Mouse (Mus musculus) heart, embryonic 13.5 days (tissue): ENCODE data around the gene Mrps35. TPM values are rescaled to one million over a fixed set of nuclear protein-coding genes. Genes with fewer than 3 reads are reported as not detected.

Experiments
- ATAC-seq: fragments of 200-750 bp; cut with Nextera tagmentation; 2 replicates; pipeline ENCODE4 v1.8.0; 2017; ENCODE audit warnings: moderate TSS enrichment; ENCODE audit not compliant: insufficient number of reproducible peaks, low FRiP score, low TSS enrichment; ENCODE audit errors: extremely low read depth
- H3K27ac ChIP-seq: fragments of 300-500 bp; sonication (generic); replicated peaks from 2 replicates; pipeline ENCODE4 v1.5.1; 2015; ENCODE audit warnings: moderate library complexity, mild to moderate bottlenecking, inconsistent platforms
- H3K27me3 ChIP-seq: fragments of 300-500 bp; sonication (generic); replicated peaks from 2 replicates; pipeline ENCODE4 v1.6.1; 2015; ENCODE audit warnings: mild to moderate bottlenecking, inconsistent platforms
- H3K36me3 ChIP-seq: fragments of 300-500 bp; sonication (generic); 2 replicates; pipeline ENCODE4 v1.6.1; 2015; ENCODE audit warnings: mild to moderate bottlenecking, inconsistent platforms
- H3K4me1 ChIP-seq: fragments of 300-500 bp; sonication (generic); 2 replicates; pipeline ENCODE4 v1.6.1; 2015; ENCODE audit warnings: inconsistent platforms
- H3K4me2 ChIP-seq: fragments of 300-500 bp; sonication (generic); 2 replicates; pipeline ENCODE4 v1.6.1; 2015; ENCODE audit warnings: inconsistent platforms, mild to moderate bottlenecking, moderate library complexity
- H3K4me3 ChIP-seq: fragments of 300-500 bp; sonication (generic); 2 replicates; pipeline ENCODE4 v1.5.1; 2015; ENCODE audit warnings: moderate library complexity, mild to moderate bottlenecking, inconsistent platforms
- H3K9ac ChIP-seq: fragments of 300-500 bp; sonication (generic); 2 replicates; pipeline ENCODE4 v1.6.1; 2015; ENCODE audit warnings: inconsistent platforms, mild to moderate bottlenecking, moderate library complexity
- H3K9me3 ChIP-seq: fragments of 300-500 bp; sonication (generic); 2 replicates; pipeline ENCODE4 v1.6.1; 2016; ENCODE audit warnings: inconsistent platforms
- WGBS: fragments of 180-500 bp; shearing (Covaris S2); methylation state at CpG from one replicate; pipeline ENCODE4 v1.1.7; 2015; ENCODE audit warnings: mixed read lengths; 5-methylcytosine and 5-hydroxymethylcytosine counted together
- polyA plus RNA-seq: library from polyadenylated mRNA; unstranded; fragments of >200 nt; fragmentation: Nextera tagmentation; extraction: Ambion mirVana; gene quantifications from 2 replicates; pipeline ENCODE4 v1.2.1, GENCODE M21; 2015

The Mrps35 gene
- polyA plus RNA-seq, 1 experiment from 2014 or later = 123 TPM

- H3K4me2 ChIP-seq = peak overlapping the region; percentile 95
- H3K27me3 ChIP-seq = peaks cover 13% of the 10 kb centered on the region; the same call in 1 of the 2 replicates
- no peak for ATAC-seq
- 73% methylated on average over 5 of the region's 5 CpGs for WGBS
- H3K4me3 ChIP-seq = peak overlapping the region; percentile 78; the same call in 1 of the 2 replicates
- peaks cover 14% of the 10 kb centered on the region for H3K36me3 ChIP-seq
- no peaks in the 10 kb centered on the region for H3K9me3 ChIP-seq
- H3K4me1 ChIP-seq = peaks cover 45% of the 10 kb centered on the region
- H3K27ac ChIP-seq = no peak overlapping the region
- no peak overlapping the region for H3K9ac ChIP-seq
Observed at GRCm38 (mm10) chr6:147090191-147090590, 47.6 kb downstream of the Mrps35 start.

GRCm38 (mm10) chr6:147091136-147092120, 48.9 kb downstream of the Mrps35 start, which contains the start of gene Klhl42:
Gene Klhl42 (plus strand): TSS chr6:147091379.
- peak within 1 kb of the TSS; percentile 78 for H3K4me3 ChIP-seq
- peak within 1 kb of the TSS; percentile 93 for H3K9ac ChIP-seq
- peaks cover 41% of the 10 kb centered on the region for H3K4me1 ChIP-seq
- under 1% methylated on average over 98 of the region's 99 CpGs for WGBS
- H3K36me3 ChIP-seq = peaks cover 25% of the 10 kb centered on the region
- ATAC-seq = peak; percentile 59; the same call in 1 of the 2 replicates
- peak within 1 kb of the TSS; percentile 95 for H3K4me2 ChIP-seq
- 0 out of 2 replicates have a peak, but pooled peaks cover 4% of the 10 kb centered on the region for H3K9me3 ChIP-seq
- H3K27me3 ChIP-seq = peaks cover 13% of the 10 kb centered on the region; the same call in 1 of the 2 replicates
- peak within 1 kb of the TSS; percentile 87 for H3K27ac ChIP-seq

GRCm38 (mm10) chr6:147092136-147092535, 49.6 kb downstream of the Mrps35 start:
- H3K9ac ChIP-seq = peak overlapping the region; percentile 93
- H3K27ac ChIP-seq = peak overlapping the region; percentile 87
- peak; percentile 15; the same call in 1 of the 2 replicates for ATAC-seq
- H3K4me3 ChIP-seq = peak overlapping the region; percentile 78
- peaks cover 25% of the 10 kb centered on the region for H3K36me3 ChIP-seq
- H3K4me1 ChIP-seq = peaks cover 40% of the 10 kb centered on the region
- peak overlapping the region; percentile 95 for H3K4me2 ChIP-seq
- WGBS = 2% methylated on average over 15 of the region's 15 CpGs
- H3K27me3 ChIP-seq = peaks cover 13% of the 10 kb centered on the region; the same call in 1 of the 2 replicates
- H3K9me3 ChIP-seq = 0 out of 2 replicates have a peak, but pooled peaks cover 4% of the 10 kb centered on the region

GRCm38 (mm10) chr6:147094771-147095170, 52.2 kb downstream of the Mrps35 start:
- peaks cover 25% of the 10 kb centered on the region for H3K36me3 ChIP-seq

GRCm38 (mm10) chr6:147096109-147096508, 53.5 kb downstream of the Mrps35 start:
- no peak for ATAC-seq

More at GRCm38 (mm10) chr6:147094771-147095170, 52.2 kb downstream of the Mrps35 start:
- 0 out of 2 replicates have a peak, but pooled peaks cover 4% of the 10 kb centered on the region for H3K9me3 ChIP-seq
- no peak overlapping the region for H3K27ac ChIP-seq
- ATAC-seq = no peak
- no peak overlapping the region for H3K9ac ChIP-seq
- no peak overlapping the region for H3K4me2 ChIP-seq
- H3K4me3 ChIP-seq = no peak overlapping the region
- 81% methylated on average over 7 of the region's 7 CpGs for WGBS
- H3K4me1 ChIP-seq = peaks cover 54% of the 10 kb centered on the region
- peaks cover 7% of the 10 kb centered on the region; the same call in 1 of the 2 replicates for H3K27me3 ChIP-seq

GRCm38 (mm10) chr6:147096934-147097333, 54.4 kb downstream of the Mrps35 start:
- 74% methylated on average over 3 of the region's 3 CpGs for WGBS
- Histone ChIP-seq H3K9me3 (0 out of 2 replicates have a peak, but pooled peaks cover 4% of the 10 kb centered on the region), H3K27ac (no peak overlapping the region), H3K36me3 (peaks cover 34% of the 10 kb centered on the region), H3K9ac (peak overlapping the region; percentile 9; the same call in 1 of the 2 replicates), H3K27me3 (no peaks in the 10 kb centered on the region), H3K4me3 (no peak overlapping the region), H3K4me1 (peaks cover 60% of the 10 kb centered on the region), H3K4me2 (no peak overlapping the region; the same call in 1 of the 2 replicates)
- no peak for ATAC-seq

More at GRCm38 (mm10) chr6:147096109-147096508, 53.5 kb downstream of the Mrps35 start:
- H3K27me3 ChIP-seq = no peaks in the 10 kb centered on the region
- H3K27ac ChIP-seq = no peak overlapping the region
- peaks cover 59% of the 10 kb centered on the region for H3K4me1 ChIP-seq
- H3K9me3 ChIP-seq = 0 out of 2 replicates have a peak, but pooled peaks cover 4% of the 10 kb centered on the region
- no peak overlapping the region for H3K4me3 ChIP-seq
- peaks cover 28% of the 10 kb centered on the region for H3K36me3 ChIP-seq
- 86% methylated on average over 4 of the region's 4 CpGs for WGBS
- H3K9ac ChIP-seq = no peak overlapping the region
- H3K4me2 ChIP-seq = no peak overlapping the region

GRCm38 (mm10) chr6:147097346-147097929, 54.9 kb downstream of the Mrps35 start:
- Histone ChIP-seq H3K4me1 (peaks cover 55% of the 10 kb centered on the region), H3K9me3 (0 out of 2 replicates have a peak, but pooled peaks cover 4% of the 10 kb centered on the region), H3K9ac (peak overlapping the region; percentile 9; the same call in 1 of the 2 replicates), H3K4me2 (no peak overlapping the region; the same call in 1 of the 2 replicates), H3K4me3 (no peak overlapping the region), H3K27ac (no peak overlapping the region), H3K27me3 (no peaks in the 10 kb centered on the region), H3K36me3 (peaks cover 39% of the 10 kb centered on the region)
- ATAC-seq = no peak
- WGBS = 42% methylated on average over 8 of the region's 8 CpGs

GRCm38 (mm10) chr6:147099458-147100277, 57.1 kb downstream of the Mrps35 start:
- H3K27ac ChIP-seq = no peak overlapping the region
- H3K36me3 ChIP-seq = peaks cover 45% of the 10 kb centered on the region
- no peaks in the 10 kb centered on the region for H3K27me3 ChIP-seq
- H3K4me2 ChIP-seq = no peak overlapping the region
- H3K4me1 ChIP-seq = peaks cover 37% of the 10 kb centered on the region
- no peak for ATAC-seq
- H3K9me3 ChIP-seq = 0 out of 2 replicates have a peak, but pooled peaks cover 4% of the 10 kb centered on the region
- H3K9ac ChIP-seq = no peak overlapping the region
- H3K4me3 ChIP-seq = no peak overlapping the region
- WGBS = 78% methylated on average over 19 of the region's 19 CpGs

- WGBS = 91% methylated on average over 3 of the region's 3 CpGs
Observed at GRCm38 (mm10) chr6:147102293-147102692, 59.7 kb downstream of the Mrps35 start.

GRCm38 (mm10) chr6:147105529-147105928, 63.0 kb downstream of the Mrps35 start:
- 94% methylated on average over 1 of the region's 1 CpGs for WGBS
- no peak overlapping the region for H3K4me2 ChIP-seq
- no peak overlapping the region for H3K9ac ChIP-seq
- no peaks in the 10 kb centered on the region for H3K27me3 ChIP-seq
- no peak overlapping the region for H3K27ac ChIP-seq
- H3K9me3 ChIP-seq = no peaks in the 10 kb centered on the region
- no peak for ATAC-seq
- H3K4me1 ChIP-seq = peaks cover 15% of the 10 kb centered on the region
- peaks cover 73% of the 10 kb centered on the region for H3K36me3 ChIP-seq
- H3K4me3 ChIP-seq = no peak overlapping the region

More at GRCm38 (mm10) chr6:147102293-147102692, 59.7 kb downstream of the Mrps35 start:
- H3K9ac ChIP-seq = no peak overlapping the region
- ATAC-seq = no peak
- no peak overlapping the region for H3K4me3 ChIP-seq
- no peaks in the 10 kb centered on the region for H3K27me3 ChIP-seq
- H3K4me1 ChIP-seq = peaks cover 27% of the 10 kb centered on the region
- H3K4me2 ChIP-seq = no peak overlapping the region
- H3K9me3 ChIP-seq = no peaks in the 10 kb centered on the region
- no peak overlapping the region for H3K27ac ChIP-seq
- peaks cover 46% of the 10 kb centered on the region for H3K36me3 ChIP-seq
